Mouse (Mus musculus) hindbrain, postnatal 0 days (tissue): ENCODE measurements at regions not wholly inside any gene's neighbourhood (a gene's known extent, or its start where the extent isn't known, plus 50 kb on each side); places are given as distances from the start of the nearest gene placed in this dataset.

Source experiments
- ATAC-seq: fragments of 200-750 bp; cut with Nextera tagmentation; 2 replicates; pipeline ENCODE4 v1.8.0; 2017; ENCODE audit warnings: mild to moderate bottlenecking, moderate TSS enrichment, moderate library complexity
- DNase-seq: peaks from one replicate; pipeline ENCODE4 v3.0.0-alpha.2; 2015; ENCODE audit warnings: low spot score
- H3K27ac ChIP-seq: fragments of 300-500 bp; sonication (generic); 2 replicates; pipeline ENCODE4 v1.5.1; 2014; ENCODE audit warnings: mild to moderate bottlenecking
- H3K27me3 ChIP-seq: fragments of 300-500 bp; sonication (generic); 2 replicates; pipeline ENCODE4 v1.6.1; 2014; ENCODE audit warnings: low read length, mixed read lengths; ENCODE audit not compliant: insufficient read depth
- H3K36me3 ChIP-seq: fragments of 300-500 bp; sonication (generic); 2 replicates; pipeline ENCODE4 v1.6.1; 2014; ENCODE audit warnings: low read length, mixed read lengths; ENCODE audit not compliant: insufficient read depth
- H3K4me1 ChIP-seq: fragments of 300-500 bp; sonication (generic); 2 replicates; pipeline ENCODE4 v1.6.1; 2014; ENCODE audit warnings: antibody characterized with exemption, low read length, mixed read lengths; ENCODE audit not compliant: insufficient read depth
- H3K4me2 ChIP-seq: fragments of 300-500 bp; sonication (generic); 2 replicates; pipeline ENCODE4 v1.6.1; 2014; ENCODE audit warnings: low read depth, mild to moderate bottlenecking, low read length, moderate library complexity, mixed read lengths
- H3K4me3 ChIP-seq: fragments of 300-500 bp; sonication (generic); 2 replicates; pipeline ENCODE4 v1.5.1; 2014; ENCODE audit warnings: low read length
- H3K9ac ChIP-seq: fragments of 300-500 bp; sonication (generic); replicated peaks from 2 replicates; pipeline ENCODE4 v1.6.1; 2014; ENCODE audit warnings: mild to moderate bottlenecking, low read length, moderate library complexity, mixed read lengths
- H3K9me3 ChIP-seq: fragments of 300-500 bp; sonication (generic); 2 replicates; pipeline ENCODE4 v1.6.1; 2016; ENCODE audit warnings: low read length, mixed read lengths
- CTCF ChIP-seq: IDR thresholded peaks from 2 replicates; pipeline ENCODE4 v1.5.1; 2016; ENCODE audit warnings: antibody characterized with exemption, control low read depth, low read depth
- WGBS: fragments of 180-500 bp; shearing (Covaris S2); extraction: QIAGEN DNeasy Blood & Tissue Kit; methylation state at CpG from one replicate; pipeline ENCODE4 v1.1.7; 2014; 5-methylcytosine and 5-hydroxymethylcytosine counted together

- H3K9me3 ChIP-seq: no peaks in the 10 kb centered on the region
- peak; percentile 73 for ATAC-seq
- 0 out of 2 replicates have a peak, but pooled peaks cover 3% of the 10 kb centered on the region for H3K4me1 ChIP-seq
- no peak overlapping the region for H3K4me3 ChIP-seq
- H3K36me3 ChIP-seq: no peaks in the 10 kb centered on the region
- H3K4me2 ChIP-seq: peak overlapping the region; percentile 49
- H3K9ac ChIP-seq: no peak overlapping the region
- no peaks in the 10 kb centered on the region for H3K27me3 ChIP-seq
- peak; percentile 90 for TF ChIP-seq CTCF
- 7% methylated on average over 13 of the region's 13 CpGs for WGBS
- peak; percentile 94 for DNase-seq
- H3K27ac ChIP-seq: no peak overlapping the region
These were observed 96.7 kb downstream of the 1500009L16Rik start for GRCm38 (mm10) chr10:83819266-83819949.

- H3K27me3 ChIP-seq: no peaks in the 10 kb centered on the region
- H3K36me3 ChIP-seq: no peaks in the 10 kb centered on the region
- peak; percentile 27; the same call in 1 of the 2 replicates for ATAC-seq
- H3K9ac ChIP-seq: no peak overlapping the region
- peak overlapping the region; percentile 49; the same call in 1 of the 2 replicates for H3K4me2 ChIP-seq
- DNase-seq: no peak
- WGBS: 59% methylated on average over 8 of the region's 8 CpGs
- no peaks in the 10 kb centered on the region for H3K9me3 ChIP-seq
- H3K4me3 ChIP-seq: no peak overlapping the region
- 0 out of 2 replicates have a peak, but pooled peaks cover 3% of the 10 kb centered on the region for H3K4me1 ChIP-seq
- H3K27ac ChIP-seq: no peak overlapping the region
- no peak for TF ChIP-seq CTCF
These were observed 97.2 kb downstream of the 1500009L16Rik start for GRCm38 (mm10) chr10:83819950-83820275.

GRCm38 (mm10) chr10:83821089-83821488 lies 98.4 kb downstream of the 1500009L16Rik start:
- no peaks in the 10 kb centered on the region for H3K9me3 ChIP-seq
- ATAC-seq (no peak), DNase-seq (no peak)
- H3K27me3 ChIP-seq: no peaks in the 10 kb centered on the region
- H3K4me2 ChIP-seq: no peak overlapping the region
- H3K4me3 ChIP-seq: no peak overlapping the region
- H3K9ac ChIP-seq: no peak overlapping the region
- H3K36me3 ChIP-seq: no peaks in the 10 kb centered on the region
- 0 out of 2 replicates have a peak, but pooled peaks cover 3% of the 10 kb centered on the region for H3K4me1 ChIP-seq
- no peak overlapping the region for H3K27ac ChIP-seq
- WGBS: 83% methylated on average over 10 of the region's 10 CpGs
- TF ChIP-seq CTCF: no peak

GRCm38 (mm10) chr10:83826105-83826504 lies 103.4 kb downstream of the 1500009L16Rik start:
- no peak overlapping the region for H3K9ac ChIP-seq
- no peak for DNase-seq
- H3K9me3 ChIP-seq: no peaks in the 10 kb centered on the region
- H3K4me1 ChIP-seq: no peaks in the 10 kb centered on the region
- no peak for ATAC-seq
- TF ChIP-seq CTCF: no peak
- no peaks in the 10 kb centered on the region for H3K36me3 ChIP-seq
- no peak overlapping the region for H3K4me3 ChIP-seq
- no peaks in the 10 kb centered on the region for H3K27me3 ChIP-seq
- WGBS: 93% methylated on average over 5 of the region's 5 CpGs
- H3K27ac ChIP-seq: no peak overlapping the region
- H3K4me2 ChIP-seq: no peak overlapping the region

- H3K9ac ChIP-seq: no peak overlapping the region
- no peak for ATAC-seq
These were observed 113.7 kb downstream of the 1500009L16Rik start for GRCm38 (mm10) chr10:83836351-83836750.

GRCm38 (mm10) chr10:83840226-83840625 lies 117.6 kb downstream of the 1500009L16Rik start:
- no peaks in the 10 kb centered on the region for H3K36me3 ChIP-seq
- no peak overlapping the region for H3K4me3 ChIP-seq
- ATAC-seq (no peak), DNase-seq (no peak)
- H3K4me2 ChIP-seq: no peak overlapping the region
- H3K27me3 ChIP-seq: no peaks in the 10 kb centered on the region
- 79% methylated on average over 3 of the region's 3 CpGs for WGBS
- no peak overlapping the region for H3K27ac ChIP-seq
- TF ChIP-seq CTCF: no peak
- H3K9ac ChIP-seq: no peak overlapping the region
- no peaks in the 10 kb centered on the region for H3K9me3 ChIP-seq
- no peaks in the 10 kb centered on the region for H3K4me1 ChIP-seq

More at GRCm38 (mm10) chr10:83836351-83836750, 113.7 kb downstream of the 1500009L16Rik start:
- Histone ChIP-seq H3K36me3 (no peaks in the 10 kb centered on the region), H3K4me3 (no peak overlapping the region), H3K9me3 (no peaks in the 10 kb centered on the region), H3K4me2 (no peak overlapping the region), H3K27me3 (no peaks in the 10 kb centered on the region), H3K4me1 (no peaks in the 10 kb centered on the region), H3K27ac (no peak overlapping the region)
- no peak for TF ChIP-seq CTCF
- no peak for DNase-seq
- 77% methylated on average over 5 of the region's 5 CpGs for WGBS

- Histone ChIP-seq H3K36me3 (no peaks in the 10 kb centered on the region), H3K4me2 (no peak overlapping the region), H3K4me3 (no peak overlapping the region), H3K9ac (no peak overlapping the region), H3K4me1 (no peaks in the 10 kb centered on the region), H3K9me3 (no peaks in the 10 kb centered on the region), H3K27me3 (no peaks in the 10 kb centered on the region), H3K27ac (no peak overlapping the region)
- ATAC-seq: no peak
- TF ChIP-seq CTCF: no peak
- DNase-seq: peak; percentile 12
- WGBS: 43% methylated on average over 4 of the region's 4 CpGs
These were observed 128.2 kb downstream of the 1500009L16Rik start for GRCm38 (mm10) chr10:83850881-83851280.
